Mouse (Mus musculus) lung, embryonic 15.5 days (tissue): ENCODE results near the gene Rab22a. TPM values are rescaled to one million over a fixed set of nuclear protein-coding genes. Genes with fewer than 3 reads are reported as not detected.

ENCODE experiments used
- ATAC-seq: fragments of 200-750 bp; cut with Nextera tagmentation; 2 replicates; pipeline ENCODE4 v1.8.0; 2017; ENCODE audit warnings: moderate number of reproducible peaks, borderline replicate concordance; ENCODE audit not compliant: low FRiP score, low TSS enrichment; ENCODE audit errors: extremely low read depth
- H3K27ac ChIP-seq: fragments of 300-500 bp; sonication (generic); 2 replicates; pipeline ENCODE4 v1.5.1; 2015; ENCODE audit warnings: moderate library complexity, mild to moderate bottlenecking, inconsistent platforms
- H3K27me3 ChIP-seq: fragments of 300-500 bp; sonication (generic); 2 replicates; pipeline ENCODE4 v1.6.1; 2015; ENCODE audit warnings: inconsistent platforms
- H3K36me3 ChIP-seq: fragments of 300-500 bp; sonication (generic); 2 replicates; pipeline ENCODE4 v1.6.1; 2015; ENCODE audit warnings: inconsistent platforms
- H3K4me1 ChIP-seq: fragments of 300-500 bp; sonication (generic); 2 replicates; pipeline ENCODE4 v1.6.1; 2015; ENCODE audit warnings: inconsistent platforms
- H3K4me2 ChIP-seq: fragments of 300-500 bp; sonication (generic); 2 replicates; pipeline ENCODE4 v1.6.1; 2015; ENCODE audit warnings: inconsistent platforms, mild to moderate bottlenecking, moderate library complexity
- H3K4me3 ChIP-seq: fragments of 300-500 bp; sonication (generic); 2 replicates; pipeline ENCODE4 v1.5.1; 2015; ENCODE audit warnings: mild to moderate bottlenecking, inconsistent platforms
- H3K9ac ChIP-seq: fragments of 300-500 bp; sonication (generic); 2 replicates; pipeline ENCODE4 v1.6.1; 2015; ENCODE audit warnings: inconsistent platforms
- H3K9me3 ChIP-seq: fragments of 300-500 bp; sonication (generic); 2 replicates; pipeline ENCODE4 v1.6.1; 2016; ENCODE audit warnings: inconsistent platforms
- WGBS: fragments of 180-500 bp; shearing (Covaris S2); methylation state at CpG from one replicate; pipeline ENCODE4 v1.1.7; 2015; 5-methylcytosine and 5-hydroxymethylcytosine counted together
- polyA plus RNA-seq: library from polyadenylated mRNA; unstranded; fragments of >200 nt; fragmentation: Nextera tagmentation; extraction: Ambion mirVana; gene quantifications from 2 replicates; pipeline ENCODE4 v1.2.1, GENCODE M21; 2015

Gene Rab22a
- polyA plus RNA-seq, 1 experiment from 2014 or later, result 34.3 TPM

GRCm38 (mm10) chr2:173724940-173725807, 65.6 kb downstream of the Rab22a start:
- Histone ChIP-seq H3K4me2 (no peak overlapping the region), H3K36me3 (no peaks in the 10 kb centered on the region), H3K9me3 (no peaks in the 10 kb centered on the region), H3K27ac (no peak overlapping the region), H3K4me1 (peaks cover 8% of the 10 kb centered on the region; the same call in 1 of the 2 replicates), H3K27me3 (no peaks in the 10 kb centered on the region), H3K9ac (no peak overlapping the region), H3K4me3 (no peak overlapping the region)
- no peak for ATAC-seq
- 59% methylated on average over 15 of the region's 15 CpGs for WGBS

- no peak overlapping the region for H3K4me2 ChIP-seq
- peaks cover 8% of the 10 kb centered on the region; the same call in 1 of the 2 replicates for H3K4me1 ChIP-seq
- ATAC-seq, result no peak
- no peaks in the 10 kb centered on the region for H3K27me3 ChIP-seq
- no peaks in the 10 kb centered on the region for H3K36me3 ChIP-seq
- no peak overlapping the region for H3K9ac ChIP-seq
- no peak overlapping the region for H3K4me3 ChIP-seq
- no peak overlapping the region for H3K27ac ChIP-seq
- 80% methylated on average over 4 of the region's 4 CpGs for WGBS
- no peaks in the 10 kb centered on the region for H3K9me3 ChIP-seq
Measured at GRCm38 (mm10) chr2:173725819-173726218, 66.3 kb downstream of the Rab22a start.

- Histone ChIP-seq H3K4me1 (no peaks in the 10 kb centered on the region), H3K9me3 (no peaks in the 10 kb centered on the region), H3K27me3 (no peaks in the 10 kb centered on the region), H3K9ac (no peak overlapping the region), H3K4me3 (no peak overlapping the region), H3K27ac (no peak overlapping the region), H3K4me2 (no peak overlapping the region), H3K36me3 (no peaks in the 10 kb centered on the region)
- 10% methylated on average over 9 of the region's 9 CpGs for WGBS
- ATAC-seq, result no peak
Measured at GRCm38 (mm10) chr2:173730444-173730966, 70.9 kb downstream of the Rab22a start.

- no peak overlapping the region for H3K4me3 ChIP-seq
- H3K9me3 ChIP-seq, result no peaks in the 10 kb centered on the region
- no peaks in the 10 kb centered on the region for H3K27me3 ChIP-seq
- WGBS, result 47% methylated on average over 2 of the region's 2 CpGs
- H3K9ac ChIP-seq, result no peak overlapping the region
- H3K27ac ChIP-seq, result no peak overlapping the region
- no peak for ATAC-seq
- no peaks in the 10 kb centered on the region for H3K36me3 ChIP-seq
- H3K4me1 ChIP-seq, result peaks cover 17% of the 10 kb centered on the region
- H3K4me2 ChIP-seq, result no peak overlapping the region
Measured at GRCm38 (mm10) chr2:173734426-173734825, 74.9 kb downstream of the Rab22a start.

GRCm38 (mm10) chr2:173737222-173737989, 77.8 kb downstream of the Rab22a start, which contains the start of gene Vapb:
TSS of gene Vapb (plus strand) at chr2:173737511.
- Histone ChIP-seq H3K9ac (peak within 1 kb of the TSS; percentile 87), H3K4me2 (peak within 1 kb of the TSS; percentile 59), H3K27ac (peak within 1 kb of the TSS; percentile 46), H3K36me3 (no peaks in the 10 kb centered on the region), H3K4me1 (peaks cover 22% of the 10 kb centered on the region), H3K4me3 (peak within 1 kb of the TSS; percentile 92), H3K27me3 (no peaks in the 10 kb centered on the region), H3K9me3 (no peaks in the 10 kb centered on the region)
- ATAC-seq, result peak; percentile 100
- WGBS, result under 1% methylated on average over 70 of the region's 70 CpGs

GRCm38 (mm10) chr2:173738232-173738631, 78.7 kb downstream of the Rab22a start:
- Histone ChIP-seq H3K36me3 (no peaks in the 10 kb centered on the region), H3K4me2 (peak overlapping the region; percentile 59), H3K4me1 (peaks cover 23% of the 10 kb centered on the region), H3K4me3 (peak overlapping the region; percentile 92), H3K9ac (peak overlapping the region; percentile 87), H3K27ac (no peak overlapping the region), H3K9me3 (no peaks in the 10 kb centered on the region), H3K27me3 (no peaks in the 10 kb centered on the region)
- WGBS, result 75% methylated on average over 9 of the region's 9 CpGs
- no peak for ATAC-seq

GRCm38 (mm10) chr2:173739107-173739506, 79.5 kb downstream of the Rab22a start:
- no peaks in the 10 kb centered on the region for H3K27me3 ChIP-seq
- H3K4me2 ChIP-seq, result no peak overlapping the region; the same call in 1 of the 2 replicates
- no peak overlapping the region for H3K27ac ChIP-seq
- no peak for ATAC-seq
- H3K9me3 ChIP-seq, result no peaks in the 10 kb centered on the region
- 85% methylated on average over 7 of the region's 7 CpGs for WGBS
- no peaks in the 10 kb centered on the region for H3K36me3 ChIP-seq
- peaks cover 23% of the 10 kb centered on the region for H3K4me1 ChIP-seq
- H3K9ac ChIP-seq, result no peak overlapping the region
- H3K4me3 ChIP-seq, result no peak overlapping the region

- WGBS, result 56% methylated on average over 13 of the region's 13 CpGs
- H3K4me3 ChIP-seq, result no peak overlapping the region
- H3K4me2 ChIP-seq, result no peak overlapping the region
- no peaks in the 10 kb centered on the region for H3K27me3 ChIP-seq
- H3K9me3 ChIP-seq, result no peaks in the 10 kb centered on the region
- no peak for ATAC-seq
- peaks cover 19% of the 10 kb centered on the region for H3K4me1 ChIP-seq
- H3K27ac ChIP-seq, result no peak overlapping the region
- H3K9ac ChIP-seq, result no peak overlapping the region
- no peaks in the 10 kb centered on the region for H3K36me3 ChIP-seq
Measured at GRCm38 (mm10) chr2:173742090-173742489, 82.5 kb downstream of the Rab22a start.

GRCm38 (mm10) chr2:173742744-173743143, 83.2 kb downstream of the Rab22a start:
- H3K27ac ChIP-seq, result peak overlapping the region; percentile 11; the same call in 1 of the 2 replicates
- no peaks in the 10 kb centered on the region for H3K36me3 ChIP-seq
- ATAC-seq, result no peak
- no peak overlapping the region for H3K9ac ChIP-seq
- H3K27me3 ChIP-seq, result no peaks in the 10 kb centered on the region
- no peak overlapping the region for H3K4me3 ChIP-seq
- WGBS, result 82% methylated on average over 9 of the region's 9 CpGs
- H3K4me1 ChIP-seq, result peaks cover 19% of the 10 kb centered on the region
- no peaks in the 10 kb centered on the region for H3K9me3 ChIP-seq
- no peak overlapping the region for H3K4me2 ChIP-seq

GRCm38 (mm10) chr2:173744070-173744815, 84.7 kb downstream of the Rab22a start:
- no peak overlapping the region for H3K9ac ChIP-seq
- no peaks in the 10 kb centered on the region for H3K36me3 ChIP-seq
- no peak for ATAC-seq
- H3K27ac ChIP-seq, result no peak overlapping the region
- no peak overlapping the region for H3K4me2 ChIP-seq
- H3K4me3 ChIP-seq, result no peak overlapping the region
- H3K4me1 ChIP-seq, result peaks cover 11% of the 10 kb centered on the region; the same call in 1 of the 2 replicates
- WGBS, result 81% methylated on average over 7 of the region's 7 CpGs
- H3K9me3 ChIP-seq, result no peaks in the 10 kb centered on the region
- no peaks in the 10 kb centered on the region for H3K27me3 ChIP-seq

GRCm38 (mm10) chr2:173748961-173749659, 89.5 kb downstream of the Rab22a start:
- H3K9ac ChIP-seq, result no peak overlapping the region
- 71% methylated on average over 2 of the region's 2 CpGs for WGBS
- no peak overlapping the region for H3K27ac ChIP-seq
- H3K9me3 ChIP-seq, result no peaks in the 10 kb centered on the region
- H3K4me1 ChIP-seq, result 0 out of 2 replicates have a peak, but pooled peaks cover 4% of the 10 kb centered on the region
- no peak overlapping the region for H3K4me2 ChIP-seq
- ATAC-seq, result peak; percentile 14; the same call in 1 of the 2 replicates
- no peaks in the 10 kb centered on the region for H3K36me3 ChIP-seq
- no peak overlapping the region for H3K4me3 ChIP-seq
- no peaks in the 10 kb centered on the region for H3K27me3 ChIP-seq
